Mouse (Mus musculus): ENCODE data around the gene Gatad2a. TPM values are rescaled to one million over a fixed set of nuclear protein-coding genes. Genes with fewer than 3 reads are reported as not detected.

The Gatad2a gene
- polyA plus RNA-seq, 1 experiment from 2014 or later, result 92.7 TPM

GRCm38 (mm10) chr8:69903063-69903542 lies 93.1 kb downstream of the Gatad2a start:
- peak; percentile 82 for ATAC-seq (ENCODE audit: insufficient read depth, low FRiP score, low TSS enrichment)
- Histone ChIP-seq H3K27me3 (ENCODE audit: control insufficient read depth, insufficient read depth, low read length) (no peaks in the 10 kb centered on the region), H3K4me2 (ENCODE audit: low read depth) (peak overlapping the region; percentile 90), H3K9me3 (ENCODE audit: control insufficient read depth, low read length) (no peaks in the 10 kb centered on the region), H3K4me1 (ENCODE audit: control insufficient read depth, insufficient read depth, low read length) (peaks cover 23% of the 10 kb centered on the region), H3K4me3 (ENCODE audit: low read depth, low read length) (peak overlapping the region; percentile 71), H3K36me3 (ENCODE audit: control insufficient read depth, insufficient read depth, low read length) (no peaks in the 10 kb centered on the region), H3K9ac (ENCODE audit: low read length) (peak overlapping the region; percentile 72), H3K27ac (ENCODE audit: low read depth, low read length) (peak overlapping the region; percentile 72; the same call in 1 of the 2 replicates)
- under 1% methylated on average over 45 of the region's 45 CpGs for WGBS
- DNase-seq (ENCODE audit: low spot score), result peak; percentile 99

GRCm38 (mm10) chr8:69902163-69903062 lies 93.8 kb downstream of the Gatad2a start, which contains the start of the genes Tssk6, Ndufa13 and Yjefn3:
TSS of gene Tssk6 (plus strand) at chr8:69902184.
TSS of gene Ndufa13 (minus strand) at chr8:69902558.
TSS of gene Yjefn3 (minus strand) at chr8:69902712.
- WGBS, result 3% methylated on average over 89 of the region's 89 CpGs

GRCm38 (mm10) chr8:69901484-69902162 lies 94.6 kb downstream of the Gatad2a start:
- no peaks in the 10 kb centered on the region for H3K36me3 ChIP-seq (ENCODE audit: control insufficient read depth, insufficient read depth, low read length)
- peak overlapping the region; percentile 69 for H3K27ac ChIP-seq (ENCODE audit: low read depth, low read length)
- H3K4me3 ChIP-seq (ENCODE audit: low read depth, low read length), result peak overlapping the region; percentile 71
- ATAC-seq (ENCODE audit: insufficient read depth, low FRiP score, low TSS enrichment) (peak; percentile 67), DNase-seq (ENCODE audit: low spot score) (peak; percentile 95)
- 2% methylated on average over 41 of the region's 41 CpGs for WGBS
- peak overlapping the region; percentile 73 for H3K9ac ChIP-seq (ENCODE audit: low read length)
- H3K4me1 ChIP-seq (ENCODE audit: control insufficient read depth, insufficient read depth, low read length), result peaks cover 25% of the 10 kb centered on the region
- peak overlapping the region; percentile 90 for H3K4me2 ChIP-seq (ENCODE audit: low read depth)
- no peaks in the 10 kb centered on the region for H3K9me3 ChIP-seq (ENCODE audit: control insufficient read depth, low read length)
- H3K27me3 ChIP-seq (ENCODE audit: control insufficient read depth, insufficient read depth, low read length), result no peaks in the 10 kb centered on the region

More at GRCm38 (mm10) chr8:69902163-69903062, 93.8 kb downstream of the Gatad2a start, which contains the start of the genes Tssk6, Ndufa13 and Yjefn3:
- Histone ChIP-seq H3K9ac (ENCODE audit: low read length) (peak within 1 kb of the TSS; percentile 73), H3K27ac (ENCODE audit: low read depth, low read length) (peak within 1 kb of the TSS; percentile 72), H3K27me3 (ENCODE audit: control insufficient read depth, insufficient read depth, low read length) (no peaks in the 10 kb centered on the region), H3K36me3 (ENCODE audit: control insufficient read depth, insufficient read depth, low read length) (no peaks in the 10 kb centered on the region), H3K9me3 (ENCODE audit: control insufficient read depth, low read length) (no peaks in the 10 kb centered on the region), H3K4me3 (ENCODE audit: low read depth, low read length) (peak within 1 kb of the TSS; percentile 71), H3K4me1 (ENCODE audit: control insufficient read depth, insufficient read depth, low read length) (peaks cover 25% of the 10 kb centered on the region), H3K4me2 (ENCODE audit: low read depth) (peak within 1 kb of the TSS; percentile 90)
- ATAC-seq (ENCODE audit: insufficient read depth, low FRiP score, low TSS enrichment) (peak; percentile 45), DNase-seq (ENCODE audit: low spot score) (peak; percentile 44)

GRCm38 (mm10) chr8:69900895-69901451 lies 95.2 kb downstream of the Gatad2a start:
- peaks cover 25% of the 10 kb centered on the region for H3K4me1 ChIP-seq (ENCODE audit: control insufficient read depth, insufficient read depth, low read length)
- H3K9ac ChIP-seq (ENCODE audit: low read length), result peak overlapping the region; percentile 73
- peak overlapping the region; percentile 90 for H3K4me2 ChIP-seq (ENCODE audit: low read depth)
- H3K9me3 ChIP-seq (ENCODE audit: control insufficient read depth, low read length), result no peaks in the 10 kb centered on the region
- no peaks in the 10 kb centered on the region for H3K27me3 ChIP-seq (ENCODE audit: control insufficient read depth, insufficient read depth, low read length)
- H3K27ac ChIP-seq (ENCODE audit: low read depth, low read length), result peak overlapping the region; percentile 69
- WGBS, result 21% methylated on average over 12 of the region's 12 CpGs
- no peak for ATAC-seq (ENCODE audit: insufficient read depth, low FRiP score, low TSS enrichment)
- no peak for DNase-seq (ENCODE audit: low spot score)
- no peaks in the 10 kb centered on the region for H3K36me3 ChIP-seq (ENCODE audit: control insufficient read depth, insufficient read depth, low read length)
- peak overlapping the region; percentile 71 for H3K4me3 ChIP-seq (ENCODE audit: low read depth, low read length)

GRCm38 (mm10) chr8:69899876-69900275 lies 96.3 kb downstream of the Gatad2a start:
- no peak overlapping the region for H3K9ac ChIP-seq (ENCODE audit: low read length)
- no peaks in the 10 kb centered on the region for H3K27me3 ChIP-seq (ENCODE audit: control insufficient read depth, insufficient read depth, low read length)
- H3K4me1 ChIP-seq (ENCODE audit: control insufficient read depth, insufficient read depth, low read length), result peaks cover 25% of the 10 kb centered on the region
- H3K36me3 ChIP-seq (ENCODE audit: control insufficient read depth, insufficient read depth, low read length), result no peaks in the 10 kb centered on the region
- H3K4me3 ChIP-seq (ENCODE audit: low read depth, low read length), result no peak overlapping the region
- no peak overlapping the region for H3K27ac ChIP-seq (ENCODE audit: low read depth, low read length)
- no peaks in the 10 kb centered on the region for H3K9me3 ChIP-seq (ENCODE audit: control insufficient read depth, low read length)
- ATAC-seq (ENCODE audit: insufficient read depth, low FRiP score, low TSS enrichment), result no peak
- DNase-seq (ENCODE audit: low spot score), result no peak
- H3K4me2 ChIP-seq (ENCODE audit: low read depth), result no peak overlapping the region
- WGBS, result 91% methylated on average over 2 of the region's 2 CpGs

GRCm38 (mm10) chr8:69897857-69898256 lies 98.3 kb downstream of the Gatad2a start:
- Histone ChIP-seq H3K4me2 (ENCODE audit: low read depth) (no peak overlapping the region), H3K27ac (ENCODE audit: low read depth, low read length) (no peak overlapping the region), H3K4me3 (ENCODE audit: low read depth, low read length) (no peak overlapping the region), H3K4me1 (ENCODE audit: control insufficient read depth, insufficient read depth, low read length) (peaks cover 22% of the 10 kb centered on the region), H3K27me3 (ENCODE audit: control insufficient read depth, insufficient read depth, low read length) (no peaks in the 10 kb centered on the region), H3K9ac (ENCODE audit: low read length) (no peak overlapping the region), H3K9me3 (ENCODE audit: control insufficient read depth, low read length) (no peaks in the 10 kb centered on the region), H3K36me3 (ENCODE audit: control insufficient read depth, insufficient read depth, low read length) (no peaks in the 10 kb centered on the region; the same call in 1 of the 2 replicates)
- WGBS, result 91% methylated on average over 6 of the region's 6 CpGs
- DNase-seq (ENCODE audit: low spot score) (no peak), ATAC-seq (ENCODE audit: insufficient read depth, low FRiP score, low TSS enrichment) (no peak)

- no peaks in the 10 kb centered on the region for H3K9me3 ChIP-seq (ENCODE audit: control insufficient read depth, low read length)
- H3K4me2 ChIP-seq (ENCODE audit: low read depth), result no peak overlapping the region
- no peaks in the 10 kb centered on the region; the same call in 1 of the 2 replicates for H3K36me3 ChIP-seq (ENCODE audit: control insufficient read depth, insufficient read depth, low read length)
- H3K9ac ChIP-seq (ENCODE audit: low read length), result no peak overlapping the region
- 81% methylated on average over 4 of the region's 4 CpGs for WGBS
- H3K4me3 ChIP-seq (ENCODE audit: low read depth, low read length), result no peak overlapping the region
- ATAC-seq (ENCODE audit: insufficient read depth, low FRiP score, low TSS enrichment), result no peak
- H3K27ac ChIP-seq (ENCODE audit: low read depth, low read length), result no peak overlapping the region
- H3K27me3 ChIP-seq (ENCODE audit: control insufficient read depth, insufficient read depth, low read length), result no peaks in the 10 kb centered on the region
- DNase-seq (ENCODE audit: low spot score), result no peak
- peaks cover 11% of the 10 kb centered on the region for H3K4me1 ChIP-seq (ENCODE audit: control insufficient read depth, insufficient read depth, low read length)
Measured at GRCm38 (mm10) chr8:69895772-69896451, 100.3 kb downstream of the Gatad2a start.

GRCm38 (mm10) chr8:69894836-69895332 lies 101.3 kb downstream of the Gatad2a start:
- H3K4me1 ChIP-seq (ENCODE audit: control insufficient read depth, insufficient read depth, low read length), result 0 out of 2 replicates have a peak, but pooled peaks cover 3% of the 10 kb centered on the region
- H3K9me3 ChIP-seq (ENCODE audit: control insufficient read depth, low read length), result no peaks in the 10 kb centered on the region
- H3K4me2 ChIP-seq (ENCODE audit: low read depth), result no peak overlapping the region
- no peak for DNase-seq (ENCODE audit: low spot score)
- no peak overlapping the region for H3K27ac ChIP-seq (ENCODE audit: low read depth, low read length)
- H3K27me3 ChIP-seq (ENCODE audit: control insufficient read depth, insufficient read depth, low read length), result peaks cover 9% of the 10 kb centered on the region
- no peak overlapping the region for H3K4me3 ChIP-seq (ENCODE audit: low read depth, low read length)
- ATAC-seq (ENCODE audit: insufficient read depth, low FRiP score, low TSS enrichment), result no peak
- H3K9ac ChIP-seq (ENCODE audit: low read length), result no peak overlapping the region
- no peaks in the 10 kb centered on the region; the same call in 1 of the 2 replicates for H3K36me3 ChIP-seq (ENCODE audit: control insufficient read depth, insufficient read depth, low read length)
- 45% methylated on average over 6 of the region's 6 CpGs for WGBS
